Comparison of ENCODE assay signal across 8 mouse cellular contexts in genomic region chr13:38658528-38659280, GRCm38 (mm10). TPM values are rescaled to one million over a fixed set of nuclear protein-coding genes. Genes with fewer than 3 reads are reported as not detected.
DNase-seq lines count a peak whose midpoint lies in the region; ATAC-seq and TF ChIP-seq lines count a peak whose summit lies in the region.

Gene Eef1e1, minus strand, starts transcription at chr13:38659058.

- peak within 1 kb of the TSS; percentile 21 for H3K27ac ChIP-seq in bone marrow, adult 2 months (ENCODE audit: control insufficient read depth, insufficient read depth, low read depth, low read length, poor library complexity)
- H3K27ac ChIP-seq in embryonic facial prominence, embryonic 15.5 days (replicated peaks), result peak within 1 kb of the TSS; percentile 85
- H3K27ac ChIP-seq in kidney, embryonic 14.5 days (ENCODE audit: low read depth, low read length), result peak within 1 kb of the TSS; percentile 69
- peak within 1 kb of the TSS; percentile 88 for H3K27ac ChIP-seq in limb, embryonic 15.5 days

- H3K4me2 ChIP-seq in embryonic facial prominence, embryonic 15.5 days (replicated peaks), result peak within 1 kb of the TSS; percentile 58
- peak within 1 kb of the TSS; percentile 54 for H3K4me2 ChIP-seq in kidney, embryonic 14.5 days (replicated peaks; ENCODE audit: low read depth, low read length)
- peak within 1 kb of the TSS; percentile 56 for H3K4me2 ChIP-seq in limb, embryonic 15.5 days

- peaks cover 3% of the 10 kb centered on the region for H3K4me1 ChIP-seq in bone marrow, adult 2 months (ENCODE audit: control insufficient read depth, insufficient read depth, low read length)
- peaks cover 11% of the 10 kb centered on the region for H3K4me1 ChIP-seq in embryonic facial prominence, embryonic 15.5 days
- H3K4me1 ChIP-seq in kidney, embryonic 14.5 days (ENCODE audit: control insufficient read depth, insufficient read depth, low read length), result 0 out of 2 replicates have a peak, but pooled peaks cover 8% of the 10 kb centered on the region
- H3K4me1 ChIP-seq in limb, embryonic 15.5 days, result peaks cover 5% of the 10 kb centered on the region

- under 1% methylated on average over 59 of the region's 59 CpGs for WGBS in bone marrow, adult 2 months
- WGBS in embryonic facial prominence, embryonic 15.5 days, result under 1% methylated on average over 59 of the region's 59 CpGs
- under 1% methylated on average over 51 of the region's 59 CpGs for WGBS in kidney, embryonic 14.5 days
- WGBS in limb, embryonic 15.5 days, result under 1% methylated on average over 59 of the region's 59 CpGs

- peak; percentile 30; the same call in 1 of the 2 replicates for TF ChIP-seq CTCF in bone marrow, adult 2 months (IDR thresholded peaks at IDR 0.05; ENCODE audit: control insufficient read depth, insufficient read depth, low read length)

- H3K36me3 ChIP-seq in embryonic facial prominence, embryonic 15.5 days, result peaks cover 24% of the 10 kb centered on the region
- H3K36me3 ChIP-seq in kidney, embryonic 14.5 days (ENCODE audit: control insufficient read depth, insufficient read depth, low read length), result peaks cover 24% of the 10 kb centered on the region
- peaks cover 26% of the 10 kb centered on the region for H3K36me3 ChIP-seq in limb, embryonic 15.5 days

- peak within 1 kb of the TSS; percentile 88 for H3K9ac ChIP-seq in embryonic facial prominence, embryonic 15.5 days
- H3K9ac ChIP-seq in kidney, embryonic 14.5 days (ENCODE audit: low read depth, low read length), result peak within 1 kb of the TSS; percentile 83
- H3K9ac ChIP-seq in limb, embryonic 15.5 days, result peak within 1 kb of the TSS; percentile 79

- DNase-seq in 416B (ENCODE audit: low read depth), result peak; percentile 97
- DNase-seq in heart, adult 9 months (ENCODE audit: low spot score in 2 of 2), result peak; percentile 96
- peak; percentile 95 to 97 for DNase-seq in monocyte, adult 2 months (ENCODE audit: low read depth in 1 of 2, low spot score in 2 of 2)
- peak; percentile 97 for DNase-seq in spleen, postnatal 36 days (ENCODE audit: low spot score in 2 of 2)

- peak; percentile 68; the same call in 1 of the 2 replicates for TF ChIP-seq POLR2A in bone marrow, adult 2 months (IDR thresholded peaks at IDR 0.05; ENCODE audit: borderline replicate concordance, control insufficient read depth, low read depth, low read length)

- H3K9me3 ChIP-seq in embryonic facial prominence, embryonic 15.5 days (replicated peaks), result no peaks in the 10 kb centered on the region
- no peaks in the 10 kb centered on the region for H3K9me3 ChIP-seq in kidney, embryonic 14.5 days (ENCODE audit: control insufficient read depth, low read length)
- no peaks in the 10 kb centered on the region for H3K9me3 ChIP-seq in limb, embryonic 15.5 days

- H3K4me3 ChIP-seq in bone marrow, adult 2 months (replicated peaks; ENCODE audit: control insufficient read depth, low read depth, low read length), result peak within 1 kb of the TSS; percentile 87
- peak within 1 kb of the TSS; percentile 98 for H3K4me3 ChIP-seq in embryonic facial prominence, embryonic 15.5 days (replicated peaks)
- H3K4me3 ChIP-seq in kidney, embryonic 14.5 days (ENCODE audit: low read length), result peak within 1 kb of the TSS; percentile 64
- H3K4me3 ChIP-seq in limb, embryonic 15.5 days, result peak within 1 kb of the TSS; percentile 93

- H3K27me3 ChIP-seq in embryonic facial prominence, embryonic 15.5 days, result no peaks in the 10 kb centered on the region
- no peaks in the 10 kb centered on the region for H3K27me3 ChIP-seq in kidney, embryonic 14.5 days (ENCODE audit: control insufficient read depth, insufficient read depth, low read length)
- no peaks in the 10 kb centered on the region for H3K27me3 ChIP-seq in limb, embryonic 15.5 days

- ATAC-seq in embryonic facial prominence, embryonic 15.5 days (ENCODE audit: insufficient number of reproducible peaks, low FRiP score, low TSS enrichment, low read depth), result peak; percentile 99
- peak; percentile 100 for ATAC-seq in kidney, embryonic 14.5 days (ENCODE audit: low FRiP score, low TSS enrichment)
- ATAC-seq in limb, embryonic 15.5 days (ENCODE audit: insufficient number of reproducible peaks, low FRiP score, low TSS enrichment, low read depth), result peak; percentile 96

RNA-seq across cellular contexts. Expression of gene Eef1e1, which starts in this region (rescaled TPM):
- 25.1 and 27.2 TPM in 2 replicates for polyA plus RNA-seq in bone marrow, adult 2 months (2011; ENCODE audit: insufficient read depth, insufficient read length, low replicate concordance, missing spikeins)
- polyA plus RNA-seq in embryonic facial prominence, embryonic 15.5 days (2015; fragmentation: Nextera tagmentation; extraction: Ambion mirVana), result 33.8 and 37.4 TPM in 2 replicates
- 65.5 and 67.6 TPM in 2 replicates for polyA plus RNA-seq in kidney, embryonic 14.5 days (2014; fragmentation: Nextera tagmentation; extraction: Ambion mirVana)
- polyA plus RNA-seq in limb, embryonic 15.5 days (2015; fragmentation: Nextera tagmentation; extraction: Ambion mirVana), result 36.1 and 37.4 TPM in 2 replicates

Comparison
In these comparisons a context has a peak if more than half of its experiments do, and no peak if none do; other contexts are left out.
1. Peak in every context shown above with its lines: DNase-seq, ATAC-seq, H3K4me3 ChIP-seq and H3K27ac ChIP-seq.
2. H3K27ac ChIP-seq: peak in every context shown above with its lines; median percentile 88 in limb, embryonic 15.5 days; 85 in embryonic facial prominence, embryonic 15.5 days; 69 in kidney, embryonic 14.5 days; 21 in bone marrow, adult 2 months.